Mouse (Mus musculus): ENCODE data around the gene Pelo. TPM values are rescaled to one million over a fixed set of nuclear protein-coding genes. Genes with fewer than 3 reads are reported as not detected.

The Pelo gene
- 3.8 and 6.6 TPM in 2 replicates for polyA plus RNA-seq (2012; ENCODE audit: insufficient read depth, insufficient read length, missing spikeins)

DNA sequence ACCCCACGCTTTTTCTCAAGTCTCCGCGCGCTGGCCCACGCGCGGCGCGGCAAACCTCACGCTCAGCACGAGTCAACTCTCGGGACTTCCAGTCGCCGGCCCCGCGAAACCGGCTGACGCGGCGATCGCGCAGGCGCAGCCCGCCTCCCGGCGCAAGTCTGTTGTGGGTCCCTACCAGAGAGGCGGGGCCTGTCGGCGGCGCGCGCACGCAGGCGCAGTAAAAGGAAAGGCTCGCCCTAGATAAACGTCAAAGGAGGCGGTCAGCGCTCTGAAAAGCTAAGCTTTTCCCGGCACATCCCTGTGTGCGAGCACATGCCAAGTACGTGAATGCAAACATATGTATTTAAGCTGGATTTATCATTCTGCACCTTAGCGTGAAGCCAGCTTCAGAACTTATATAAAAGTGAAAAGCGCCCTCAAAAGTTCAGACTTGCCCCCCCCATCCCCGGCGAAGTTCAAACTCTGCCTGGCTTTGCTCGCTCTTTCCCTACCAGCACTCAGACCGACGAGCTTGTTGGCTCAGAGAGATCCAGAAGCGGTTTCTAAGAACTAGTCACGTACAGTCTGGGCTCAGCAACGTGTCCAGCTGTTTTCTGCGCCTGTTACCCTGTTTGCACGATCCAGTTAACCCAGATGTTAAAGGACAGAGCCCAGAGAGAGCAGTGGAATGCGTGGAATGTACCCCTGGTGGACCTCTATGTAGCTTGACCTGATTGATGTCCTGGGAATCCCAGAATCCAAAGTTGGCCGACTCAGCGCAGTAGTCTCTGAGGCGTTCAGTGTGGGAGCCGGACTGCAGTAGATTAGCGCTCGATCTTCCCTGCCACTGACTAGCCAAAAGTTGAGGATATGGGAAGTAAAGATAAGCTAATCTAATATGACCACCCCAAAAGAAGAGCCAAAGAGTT is at the start of gene Pelo:
TSS of gene Pelo (minus strand) at position 118 of the 908 bp plus-strand sequence.
- H3K4me1 ChIP-seq (ENCODE audit: control insufficient read depth, insufficient read depth, insufficient read length, low read length) = peaks cover 44% of the 10 kb centered on the region
- peak within 1 kb of the TSS; percentile 66 for H3K4me3 ChIP-seq (ENCODE audit: insufficient read depth, low read depth, low read length)
- peak within 1 kb of the TSS; percentile 69 for H3K27ac ChIP-seq (replicated peaks; ENCODE audit: low read depth, low read length)

DNA sequence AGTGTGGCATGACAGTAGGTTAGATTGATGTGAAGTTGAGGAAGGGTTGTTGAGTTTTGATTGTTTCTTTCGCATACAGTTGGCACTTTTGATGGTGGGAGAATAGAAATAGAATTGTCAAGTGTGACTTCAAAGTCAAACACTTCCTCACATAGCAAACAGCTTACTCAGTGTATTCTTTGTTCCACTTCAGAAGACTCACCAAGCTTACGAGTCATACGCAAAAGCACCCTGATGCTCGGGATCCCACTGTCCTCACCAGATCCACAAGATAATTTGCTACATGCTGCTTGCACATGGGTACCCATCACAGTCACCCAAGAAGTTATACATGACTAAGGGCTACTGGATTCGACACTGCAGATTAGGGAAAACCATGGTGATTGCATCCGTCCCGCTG is 48.5 kb upstream of the Pelo start:
- Histone ChIP-seq H3K4me3 (ENCODE audit: insufficient read depth, low read depth, low read length) (no peak overlapping the region), H3K27ac (replicated peaks; ENCODE audit: low read depth, low read length) (no peak overlapping the region), H3K4me1 (ENCODE audit: control insufficient read depth, insufficient read depth, insufficient read length, low read length) (peaks cover 6% of the 10 kb centered on the region)

DNA sequence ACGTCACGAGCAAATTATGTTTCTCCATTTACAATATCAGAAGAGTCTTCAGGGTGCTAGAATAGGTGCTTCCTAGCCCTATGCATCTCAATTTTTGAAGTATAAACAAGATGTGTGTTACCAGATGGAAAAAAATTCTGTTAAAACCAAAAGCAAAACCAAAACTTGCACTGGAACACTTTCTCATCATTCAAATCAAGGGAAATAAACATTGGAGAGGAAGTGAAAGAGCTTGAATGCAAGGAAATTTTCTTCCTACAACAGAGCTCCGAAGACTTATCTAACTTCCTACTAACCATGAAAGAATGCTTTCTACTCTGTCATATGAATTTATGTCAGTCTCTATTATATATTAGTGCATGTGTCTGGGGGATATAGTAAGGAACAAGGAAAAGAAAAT is 46.8 kb upstream of the Pelo start:
- peaks cover 9% of the 10 kb centered on the region for H3K4me1 ChIP-seq (ENCODE audit: control insufficient read depth, insufficient read depth, insufficient read length, low read length)
- no peak overlapping the region; the same call in 1 of the 2 replicates for H3K4me3 ChIP-seq (ENCODE audit: insufficient read depth, low read depth, low read length)
- H3K27ac ChIP-seq (replicated peaks; ENCODE audit: low read depth, low read length) = peak overlapping the region; percentile 58

DNA sequence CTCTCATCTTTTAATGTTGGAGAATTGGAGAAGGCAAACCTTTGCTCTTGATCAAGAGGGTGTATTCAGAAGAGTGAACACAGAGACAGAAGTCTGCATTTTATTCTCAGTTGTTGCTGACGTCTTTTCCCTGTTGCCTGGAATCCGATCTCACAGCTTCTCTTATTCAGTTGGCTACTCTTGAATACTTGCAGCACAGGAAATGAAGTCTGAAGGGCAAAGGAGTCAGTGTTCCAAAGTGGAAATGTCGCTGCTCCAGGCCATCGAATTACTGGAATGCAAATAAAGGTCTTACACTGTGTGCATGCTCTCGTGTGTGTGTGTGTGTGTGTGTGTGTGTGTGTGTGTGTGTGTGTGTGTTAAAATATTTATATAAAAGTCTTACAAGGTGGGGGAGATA is 42.4 kb upstream of the Pelo start:
- peak overlapping the region; percentile 83 for H3K27ac ChIP-seq (replicated peaks; ENCODE audit: low read depth, low read length)
- no peak overlapping the region for H3K4me3 ChIP-seq (ENCODE audit: insufficient read depth, low read depth, low read length)
- peaks cover 19% of the 10 kb centered on the region for H3K4me1 ChIP-seq (ENCODE audit: control insufficient read depth, insufficient read depth, insufficient read length, low read length)

GRCm38 (mm10) chr13:115131381-115131780 is 41.4 kb upstream of the Pelo start:
- Histone ChIP-seq H3K27ac (replicated peaks; ENCODE audit: low read depth, low read length) (peak overlapping the region; percentile 66), H3K4me1 (ENCODE audit: control insufficient read depth, insufficient read depth, insufficient read length, low read length) (peaks cover 19% of the 10 kb centered on the region), H3K4me3 (ENCODE audit: insufficient read depth, low read depth, low read length) (no peak overlapping the region)

GRCm38 (mm10) chr13:115130035-115130434 is 40.0 kb upstream of the Pelo start:
- H3K4me3 ChIP-seq (ENCODE audit: insufficient read depth, low read depth, low read length) = no peak overlapping the region
- peak overlapping the region; percentile 61 for H3K27ac ChIP-seq (replicated peaks; ENCODE audit: low read depth, low read length)
- H3K4me1 ChIP-seq (ENCODE audit: control insufficient read depth, insufficient read depth, insufficient read length, low read length) = peaks cover 15% of the 10 kb centered on the region; the same call in 1 of the 2 replicates

GRCm38 (mm10) chr13:115127826-115128225 is 37.8 kb upstream of the Pelo start:
- no peak overlapping the region for H3K4me3 ChIP-seq (ENCODE audit: insufficient read depth, low read depth, low read length)
- no peak overlapping the region for H3K27ac ChIP-seq (replicated peaks; ENCODE audit: low read depth, low read length)

DNA sequence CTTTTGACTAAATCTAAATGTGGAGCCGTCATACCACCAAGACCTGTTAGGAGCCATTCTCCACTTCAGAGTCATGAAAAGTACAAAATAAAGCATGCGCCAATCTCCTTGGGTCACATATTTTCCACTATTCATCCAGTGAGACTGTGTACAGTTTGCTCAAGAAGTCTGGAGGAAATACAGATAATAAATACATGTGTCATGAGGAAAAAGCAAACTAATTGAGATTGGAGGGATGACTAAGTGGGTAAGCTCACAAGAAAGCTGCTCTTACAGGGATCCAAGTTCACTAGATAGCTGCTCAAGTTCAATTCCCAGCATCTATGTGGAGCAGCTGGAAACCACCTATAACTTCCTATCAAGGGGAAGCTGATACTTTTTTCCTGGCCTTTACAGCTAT is 36.5 kb upstream of the Pelo start:
- peaks cover 12% of the 10 kb centered on the region; the same call in 1 of the 2 replicates for H3K4me1 ChIP-seq (ENCODE audit: control insufficient read depth, insufficient read depth, insufficient read length, low read length)
- no peak overlapping the region for H3K4me3 ChIP-seq (ENCODE audit: insufficient read depth, low read depth, low read length)
- H3K27ac ChIP-seq (replicated peaks; ENCODE audit: low read depth, low read length) = no peak overlapping the region

More at GRCm38 (mm10) chr13:115127826-115128225, 37.8 kb upstream of the Pelo start:
- peaks cover 15% of the 10 kb centered on the region; the same call in 1 of the 2 replicates for H3K4me1 ChIP-seq (ENCODE audit: control insufficient read depth, insufficient read depth, insufficient read length, low read length)

DNA sequence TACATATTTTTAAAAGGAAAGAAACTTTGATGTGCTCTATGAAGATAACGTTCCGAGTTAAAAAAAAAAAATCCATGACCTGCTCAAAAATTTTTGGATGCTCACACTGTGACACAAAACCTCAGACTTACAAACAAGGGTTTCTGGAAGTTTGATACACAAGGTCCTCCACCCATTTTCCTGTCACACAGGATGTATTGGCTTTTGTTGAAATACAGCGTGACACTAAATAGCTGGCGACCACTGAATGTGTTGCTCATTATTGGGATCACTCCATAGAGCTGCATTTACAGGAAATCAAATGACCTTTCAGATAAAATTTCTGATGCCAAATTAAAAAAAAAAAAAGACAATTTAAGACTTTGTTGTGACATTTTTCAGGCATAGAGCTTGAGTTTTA is 35.1 kb upstream of the Pelo start:
- H3K4me3 ChIP-seq (ENCODE audit: insufficient read depth, low read depth, low read length) = no peak overlapping the region
- peaks cover 6% of the 10 kb centered on the region; the same call in 1 of the 2 replicates for H3K4me1 ChIP-seq (ENCODE audit: control insufficient read depth, insufficient read depth, insufficient read length, low read length)
- no peak overlapping the region for H3K27ac ChIP-seq (replicated peaks; ENCODE audit: low read depth, low read length)

DNA sequence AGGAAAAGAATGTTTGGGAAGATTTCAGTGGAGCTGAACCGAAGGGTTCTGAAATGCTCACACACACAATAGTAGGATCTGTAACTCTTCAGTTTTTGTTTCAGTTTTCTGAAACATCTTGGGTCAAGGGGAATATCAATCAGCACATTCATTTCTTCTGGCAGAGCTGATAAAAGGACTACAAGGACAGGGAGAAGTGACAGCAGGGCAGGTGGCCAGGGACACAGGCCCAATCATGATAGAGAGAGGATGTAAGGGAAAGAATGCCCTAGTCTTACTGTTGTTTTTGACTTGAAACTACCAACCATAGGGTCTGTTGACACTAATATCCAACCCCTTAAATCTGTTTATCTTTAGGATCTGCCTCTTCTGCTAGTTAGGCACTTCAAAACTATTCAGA is 34.5 kb upstream of the Pelo start:
- H3K27ac ChIP-seq (replicated peaks; ENCODE audit: low read depth, low read length) = peak overlapping the region; percentile 79
- no peak overlapping the region for H3K4me3 ChIP-seq (ENCODE audit: insufficient read depth, low read depth, low read length)
- H3K4me1 ChIP-seq (ENCODE audit: control insufficient read depth, insufficient read depth, insufficient read length, low read length) = peaks cover 2% of the 10 kb centered on the region; the same call in 1 of the 2 replicates

GRCm38 (mm10) chr13:115118756-115119155 is 28.8 kb upstream of the Pelo start:
- Histone ChIP-seq H3K4me3 (ENCODE audit: insufficient read depth, low read depth, low read length) (no peak overlapping the region), H3K27ac (replicated peaks; ENCODE audit: low read depth, low read length) (peak overlapping the region; percentile 6; the same call in 1 of the 2 replicates), H3K4me1 (ENCODE audit: control insufficient read depth, insufficient read depth, insufficient read length, low read length) (peaks cover 9% of the 10 kb centered on the region; the same call in 1 of the 2 replicates)

DNA sequence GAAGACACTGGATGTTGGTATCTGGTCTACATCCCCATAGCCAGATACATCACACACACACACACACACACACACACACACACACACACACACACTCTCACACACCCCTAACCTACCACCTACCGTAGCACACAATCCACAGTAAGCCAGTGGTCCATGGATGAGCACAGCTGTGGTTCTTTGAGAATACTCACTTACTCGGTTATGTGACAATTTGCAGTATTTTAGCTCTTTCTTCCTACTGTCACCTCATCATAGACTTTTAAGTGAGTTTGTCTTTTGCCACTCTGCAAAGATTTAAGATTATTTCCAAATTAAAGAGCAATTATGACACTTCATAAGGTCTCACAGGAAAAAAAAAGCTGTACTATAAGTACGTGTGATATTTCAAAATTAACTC is 28.2 kb upstream of the Pelo start:
- H3K4me3 ChIP-seq (ENCODE audit: insufficient read depth, low read depth, low read length) = no peak overlapping the region
- peak overlapping the region; percentile 90 for H3K27ac ChIP-seq (replicated peaks; ENCODE audit: low read depth, low read length)
- H3K4me1 ChIP-seq (ENCODE audit: control insufficient read depth, insufficient read depth, insufficient read length, low read length) = peaks cover 9% of the 10 kb centered on the region; the same call in 1 of the 2 replicates

DNA sequence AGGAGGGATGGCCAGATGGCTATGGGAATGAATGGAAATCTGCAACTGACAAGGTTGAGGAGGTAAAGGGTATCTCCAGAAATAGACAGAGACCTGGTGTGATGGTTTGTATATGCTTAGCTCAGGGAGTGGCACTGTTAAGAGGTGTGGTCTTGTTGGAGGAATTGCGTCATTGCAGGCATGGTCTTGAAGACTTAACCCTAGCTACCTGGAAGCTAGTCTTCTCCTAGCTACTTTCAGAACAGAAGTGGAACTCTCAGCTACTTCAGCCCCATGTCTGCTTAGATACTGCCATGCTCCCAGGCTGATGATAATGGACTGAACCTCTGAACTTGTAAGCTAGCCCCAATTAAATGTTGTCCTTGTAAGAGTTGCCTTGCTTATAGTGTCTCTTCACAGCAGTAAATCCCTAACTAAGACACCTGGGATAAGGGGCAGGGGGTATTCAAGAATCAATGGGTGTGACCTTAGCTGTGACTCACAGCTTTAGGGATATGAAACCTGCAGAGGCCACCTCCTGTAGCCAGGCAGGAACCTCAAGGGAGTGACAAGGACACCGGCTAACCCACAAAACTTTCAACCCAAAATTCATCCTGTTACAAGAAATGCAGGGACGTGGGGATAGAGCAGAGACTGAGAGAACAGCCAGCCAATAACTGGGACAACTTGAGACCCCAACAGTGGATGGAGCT is 27.1 kb upstream of the Pelo start:
- Histone ChIP-seq H3K4me1 (ENCODE audit: control insufficient read depth, insufficient read depth, insufficient read length, low read length) (peaks cover 9% of the 10 kb centered on the region; the same call in 1 of the 2 replicates), H3K4me3 (ENCODE audit: insufficient read depth, low read depth, low read length) (no peak overlapping the region), H3K27ac (replicated peaks; ENCODE audit: low read depth, low read length) (peak overlapping the region; percentile 90; the same call in 1 of the 2 replicates)

DNA sequence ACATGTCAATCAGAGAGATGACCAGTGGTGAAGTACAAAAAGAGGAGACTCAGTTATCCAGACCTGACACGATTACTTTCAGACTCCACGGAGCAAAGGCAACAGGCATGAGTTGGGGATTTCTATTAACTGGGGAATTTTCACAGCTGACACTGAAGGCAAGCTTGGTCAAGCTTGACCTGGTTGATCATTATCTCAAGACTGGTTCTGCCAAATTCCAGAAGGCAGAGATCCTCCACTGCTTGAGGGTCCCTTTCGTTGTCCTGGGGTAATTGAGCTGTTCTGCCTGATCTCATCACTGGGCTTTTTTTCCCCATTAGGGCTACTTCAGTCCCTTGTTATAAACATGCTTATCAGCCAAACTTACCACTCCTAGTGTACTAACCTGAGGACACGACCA is 19.6 kb upstream of the Pelo start:
- H3K27ac ChIP-seq (replicated peaks; ENCODE audit: low read depth, low read length) = no peak overlapping the region
- H3K4me1 ChIP-seq (ENCODE audit: control insufficient read depth, insufficient read depth, insufficient read length, low read length) = peaks cover 11% of the 10 kb centered on the region
- H3K4me3 ChIP-seq (ENCODE audit: insufficient read depth, low read depth, low read length) = no peak overlapping the region

GRCm38 (mm10) chr13:115107436-115107835 is 17.4 kb upstream of the Pelo start:
- Histone ChIP-seq H3K27ac (replicated peaks; ENCODE audit: low read depth, low read length) (peak overlapping the region; percentile 80), H3K4me1 (ENCODE audit: control insufficient read depth, insufficient read depth, insufficient read length, low read length) (peaks cover 11% of the 10 kb centered on the region), H3K4me3 (ENCODE audit: insufficient read depth, low read depth, low read length) (no peak overlapping the region)

Data from brown adipose tissue, adult 24 weeks (tissue).